Mouse (Mus musculus) kidney, embryonic 14.5 days (tissue): ENCODE data around the gene Tmem255b. TPM values are rescaled to one million over a fixed set of nuclear protein-coding genes. Genes with fewer than 3 reads are reported as not detected.

Experiments used
- ATAC-seq: fragments of 200-750 bp; cut with Nextera tagmentation; 2 replicates; pipeline ENCODE4 v1.8.0; 2017; ENCODE audit warnings: moderate number of reproducible peaks, mild to moderate bottlenecking, moderate TSS enrichment, moderate library complexity; ENCODE audit not compliant: low FRiP score, low TSS enrichment
- H3K27ac ChIP-seq: fragments of 300-500 bp; sonication (generic); 2 replicates; pipeline ENCODE4 v1.5.1; 2014; ENCODE audit warnings: low read depth, mild to moderate bottlenecking, low read length, moderate library complexity, mixed read lengths
- H3K27me3 ChIP-seq: fragments of 300-500 bp; sonication (generic); 2 replicates; pipeline ENCODE4 v1.6.1; 2014; ENCODE audit warnings: mild to moderate bottlenecking, low read length; ENCODE audit not compliant: control insufficient read depth, insufficient read depth
- H3K36me3 ChIP-seq: fragments of 300-500 bp; sonication (generic); 2 replicates; pipeline ENCODE4 v1.6.1; 2014; ENCODE audit warnings: low read length, mixed read lengths; ENCODE audit not compliant: control insufficient read depth, insufficient read depth
- H3K4me1 ChIP-seq: fragments of 300-500 bp; sonication (generic); 2 replicates; pipeline ENCODE4 v1.6.1; 2014; ENCODE audit warnings: low read length, mixed read lengths; ENCODE audit not compliant: control insufficient read depth, insufficient read depth
- H3K4me2 ChIP-seq: fragments of 300-500 bp; sonication (generic); replicated peaks from 2 replicates; pipeline ENCODE4 v1.6.1; 2014; ENCODE audit warnings: low read depth, mild to moderate bottlenecking, low read length
- H3K4me3 ChIP-seq: fragments of 300-500 bp; sonication (generic); 2 replicates; pipeline ENCODE4 v1.5.1; 2014; ENCODE audit warnings: mild to moderate bottlenecking, low read length
- H3K9ac ChIP-seq: fragments of 300-500 bp; sonication (generic); 2 replicates; pipeline ENCODE4 v1.6.1; 2014; ENCODE audit warnings: low read depth, mild to moderate bottlenecking, low read length, moderate library complexity
- H3K9me3 ChIP-seq: fragments of 300-500 bp; sonication (generic); 2 replicates; pipeline ENCODE4 v1.6.1; 2016; ENCODE audit warnings: low read length; ENCODE audit not compliant: control insufficient read depth
- WGBS: fragments of 180-500 bp; shearing (Covaris S2); extraction: QIAGEN DNeasy Blood & Tissue Kit; methylation state at CpG from one replicate; pipeline ENCODE4 v1.1.7; 2014; 5-methylcytosine and 5-hydroxymethylcytosine counted together
- polyA plus RNA-seq: library from polyadenylated mRNA; unstranded; fragments of >200 nt; fragmentation: Nextera tagmentation; extraction: Ambion mirVana; gene quantifications from 2 replicates; pipeline ENCODE4 v1.2.1, GENCODE M21; 2014

Tmem255b gene
- polyA plus RNA-seq, 1 experiment from 2014 or later = 0.57 TPM

DNA sequence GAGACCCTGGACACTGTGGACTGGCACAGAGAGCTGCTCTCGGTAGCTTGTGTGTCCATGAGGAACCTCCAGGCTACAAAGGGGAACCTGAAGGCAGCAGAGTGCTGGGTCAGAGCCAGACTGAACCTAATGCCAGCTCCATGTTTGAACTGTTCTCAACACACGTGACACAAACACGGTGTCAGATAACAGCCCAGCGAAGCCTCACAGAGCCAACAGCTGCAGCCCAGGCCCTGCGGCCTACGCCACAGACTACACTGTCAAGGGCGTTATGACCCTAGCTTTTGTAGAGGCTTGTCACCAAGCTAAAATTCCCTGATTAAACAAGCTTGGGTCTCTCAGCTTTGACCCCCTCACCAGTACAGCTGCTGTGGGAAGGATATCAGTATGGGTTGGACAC is 37.3 kb downstream of the Tmem255b start:
- no peaks in the 10 kb centered on the region for H3K9me3 ChIP-seq
- no peak overlapping the region for H3K4me2 ChIP-seq
- no peak overlapping the region for H3K9ac ChIP-seq
- no peak overlapping the region for H3K27ac ChIP-seq
- no peak overlapping the region for H3K4me3 ChIP-seq
- H3K4me1 ChIP-seq = no peaks in the 10 kb centered on the region
- 54% methylated on average over 7 of the region's 7 CpGs for WGBS
- no peaks in the 10 kb centered on the region; the same call in 1 of the 2 replicates for H3K36me3 ChIP-seq
- H3K27me3 ChIP-seq = no peaks in the 10 kb centered on the region
- ATAC-seq = peak; percentile 69

- H3K27ac ChIP-seq = no peak overlapping the region
- no peak overlapping the region for H3K4me2 ChIP-seq
- no peaks in the 10 kb centered on the region for H3K9me3 ChIP-seq
- no peak for ATAC-seq
- H3K36me3 ChIP-seq = no peaks in the 10 kb centered on the region; the same call in 1 of the 2 replicates
- H3K4me3 ChIP-seq = no peak overlapping the region
- no peak overlapping the region for H3K9ac ChIP-seq
- no peaks in the 10 kb centered on the region for H3K4me1 ChIP-seq
- WGBS = 63% methylated on average over 9 of the region's 9 CpGs
- no peaks in the 10 kb centered on the region for H3K27me3 ChIP-seq
Measured at GRCm38 (mm10) chr8:13475892-13476291, 40.9 kb downstream of the Tmem255b start.

DNA sequence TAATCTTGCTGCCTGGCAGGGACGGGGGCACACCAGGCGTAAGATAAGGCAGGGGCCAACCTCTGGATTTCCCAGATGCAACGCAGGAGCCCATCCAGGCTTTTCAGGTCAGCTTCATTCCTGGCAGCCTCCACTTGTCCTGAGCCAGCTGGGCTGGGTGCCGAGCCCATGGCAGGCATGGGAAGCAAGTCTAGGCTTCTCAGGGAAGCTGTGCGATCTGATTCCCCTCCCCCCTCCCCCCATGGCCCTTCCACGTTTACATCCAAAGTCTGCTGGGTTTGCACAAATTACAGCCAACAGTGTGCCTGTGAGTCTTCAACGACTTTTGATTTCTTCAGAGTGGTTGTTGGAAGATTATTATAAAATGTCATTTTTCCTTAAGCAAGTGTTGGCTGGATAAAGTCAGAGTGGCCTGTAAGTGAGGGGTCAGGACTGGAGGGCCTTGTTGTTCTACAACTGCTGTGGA is 46.1 kb downstream of the Tmem255b start:
- Histone ChIP-seq H3K9ac (no peak overlapping the region), H3K4me1 (no peaks in the 10 kb centered on the region), H3K4me3 (no peak overlapping the region), H3K27ac (no peak overlapping the region), H3K4me2 (no peak overlapping the region), H3K36me3 (no peaks in the 10 kb centered on the region; the same call in 1 of the 2 replicates), H3K9me3 (no peaks in the 10 kb centered on the region), H3K27me3 (no peaks in the 10 kb centered on the region)
- WGBS = 85% methylated on average over 7 of the region's 7 CpGs
- no peak for ATAC-seq

DNA sequence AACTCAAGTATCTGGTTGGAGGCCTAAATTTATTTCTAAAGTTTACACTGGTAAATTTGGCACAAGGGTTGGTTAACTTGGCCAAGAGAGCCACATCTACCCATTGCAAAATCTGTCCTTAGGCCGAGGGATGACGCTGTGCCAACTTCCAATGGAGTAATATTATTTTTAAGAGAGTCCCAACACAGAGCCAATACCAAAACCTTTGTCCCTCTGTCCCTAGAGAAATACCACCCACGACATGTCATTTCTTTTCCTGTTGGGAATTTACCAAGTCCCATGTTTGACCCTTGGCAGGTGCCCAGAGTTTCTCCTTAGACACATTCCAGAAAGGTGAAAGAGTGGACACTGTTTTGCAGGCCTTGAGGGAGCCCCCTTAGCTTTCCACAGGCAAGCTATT is 46.6 kb downstream of the Tmem255b start:
- no peaks in the 10 kb centered on the region; the same call in 1 of the 2 replicates for H3K36me3 ChIP-seq
- H3K9ac ChIP-seq = no peak overlapping the region
- H3K27me3 ChIP-seq = no peaks in the 10 kb centered on the region
- H3K4me3 ChIP-seq = no peak overlapping the region
- no peak for ATAC-seq
- H3K4me2 ChIP-seq = no peak overlapping the region
- H3K27ac ChIP-seq = no peak overlapping the region
- H3K4me1 ChIP-seq = no peaks in the 10 kb centered on the region
- H3K9me3 ChIP-seq = no peaks in the 10 kb centered on the region
- WGBS = 90% methylated on average over 3 of the region's 3 CpGs

DNA sequence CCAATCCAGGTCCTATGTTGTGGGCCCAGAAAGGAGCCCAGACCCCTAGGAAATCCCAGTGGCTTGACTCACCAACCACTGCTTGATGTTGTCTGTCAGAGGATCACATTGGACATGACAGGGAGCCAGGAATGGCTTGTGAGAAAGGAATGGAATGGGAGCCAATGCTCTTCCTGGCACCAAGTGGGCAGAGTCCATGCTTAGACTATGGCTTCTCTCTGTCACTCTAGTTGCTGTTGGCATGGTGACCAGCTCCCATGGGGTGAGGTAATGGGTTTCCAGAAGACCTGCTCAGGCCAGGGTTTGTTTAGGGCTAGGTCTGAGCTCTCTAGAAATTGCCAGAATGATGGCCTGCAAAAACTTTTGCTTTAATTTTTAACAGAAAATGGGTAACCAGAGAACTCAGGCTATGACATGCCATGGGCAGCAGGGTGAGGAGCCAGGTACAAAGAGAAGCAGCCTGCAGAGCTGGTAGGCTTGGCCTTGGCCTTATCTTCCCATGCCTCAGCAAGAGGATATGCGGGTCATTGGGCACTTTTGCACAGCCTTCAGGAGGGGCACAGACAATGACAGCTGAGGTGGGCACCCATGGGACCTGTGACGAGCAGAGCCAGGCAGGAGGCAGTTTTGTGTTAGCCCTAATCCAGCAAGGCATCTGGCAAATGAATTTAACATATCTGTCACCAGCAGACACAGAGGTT is 47.3 kb downstream of the Tmem255b start:
- no peaks in the 10 kb centered on the region for H3K36me3 ChIP-seq
- 81% methylated on average over 2 of the region's 2 CpGs for WGBS
- no peak overlapping the region for H3K4me2 ChIP-seq
- no peaks in the 10 kb centered on the region for H3K9me3 ChIP-seq
- H3K27me3 ChIP-seq = no peaks in the 10 kb centered on the region
- H3K9ac ChIP-seq = no peak overlapping the region
- no peak overlapping the region for H3K27ac ChIP-seq
- H3K4me3 ChIP-seq = no peak overlapping the region
- ATAC-seq = no peak
- no peaks in the 10 kb centered on the region for H3K4me1 ChIP-seq

DNA sequence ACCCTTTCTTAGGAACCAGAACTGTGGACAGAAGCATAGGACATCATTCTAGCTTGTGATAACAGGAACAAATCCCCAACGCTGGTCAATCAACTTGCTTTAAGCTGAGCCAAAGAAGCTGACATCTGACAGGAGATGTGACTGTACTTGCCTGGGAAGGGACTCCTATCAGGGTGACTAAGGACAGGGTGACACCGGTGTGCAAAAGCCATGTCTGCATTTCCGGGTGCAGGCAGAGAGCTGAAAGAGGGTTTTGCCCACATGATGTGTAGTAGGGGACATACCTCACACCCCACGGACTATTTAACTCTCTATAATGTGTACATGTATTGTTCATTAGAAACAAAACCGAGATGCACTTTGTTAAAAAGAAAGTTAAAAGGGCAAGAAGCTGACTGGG is 48.2 kb downstream of the Tmem255b start:
- Histone ChIP-seq H3K4me1 (no peaks in the 10 kb centered on the region), H3K4me3 (no peak overlapping the region), H3K9ac (no peak overlapping the region), H3K4me2 (no peak overlapping the region), H3K27ac (no peak overlapping the region), H3K27me3 (no peaks in the 10 kb centered on the region), H3K9me3 (no peaks in the 10 kb centered on the region), H3K36me3 (no peaks in the 10 kb centered on the region)
- 83% methylated on average over 5 of the region's 5 CpGs for WGBS
- ATAC-seq = no peak

- Histone ChIP-seq H3K27me3 (peaks cover 19% of the 10 kb centered on the region), H3K4me2 (no peak overlapping the region), H3K4me1 (peaks cover 8% of the 10 kb centered on the region), H3K9ac (no peak overlapping the region), H3K36me3 (no peaks in the 10 kb centered on the region), H3K27ac (no peak overlapping the region), H3K4me3 (no peak overlapping the region), H3K9me3 (no peaks in the 10 kb centered on the region)
- ATAC-seq = no peak
- 77% methylated on average over 3 of the region's 3 CpGs for WGBS
Measured at GRCm38 (mm10) chr8:13489351-13489750, 54.4 kb downstream of the Tmem255b start.

DNA sequence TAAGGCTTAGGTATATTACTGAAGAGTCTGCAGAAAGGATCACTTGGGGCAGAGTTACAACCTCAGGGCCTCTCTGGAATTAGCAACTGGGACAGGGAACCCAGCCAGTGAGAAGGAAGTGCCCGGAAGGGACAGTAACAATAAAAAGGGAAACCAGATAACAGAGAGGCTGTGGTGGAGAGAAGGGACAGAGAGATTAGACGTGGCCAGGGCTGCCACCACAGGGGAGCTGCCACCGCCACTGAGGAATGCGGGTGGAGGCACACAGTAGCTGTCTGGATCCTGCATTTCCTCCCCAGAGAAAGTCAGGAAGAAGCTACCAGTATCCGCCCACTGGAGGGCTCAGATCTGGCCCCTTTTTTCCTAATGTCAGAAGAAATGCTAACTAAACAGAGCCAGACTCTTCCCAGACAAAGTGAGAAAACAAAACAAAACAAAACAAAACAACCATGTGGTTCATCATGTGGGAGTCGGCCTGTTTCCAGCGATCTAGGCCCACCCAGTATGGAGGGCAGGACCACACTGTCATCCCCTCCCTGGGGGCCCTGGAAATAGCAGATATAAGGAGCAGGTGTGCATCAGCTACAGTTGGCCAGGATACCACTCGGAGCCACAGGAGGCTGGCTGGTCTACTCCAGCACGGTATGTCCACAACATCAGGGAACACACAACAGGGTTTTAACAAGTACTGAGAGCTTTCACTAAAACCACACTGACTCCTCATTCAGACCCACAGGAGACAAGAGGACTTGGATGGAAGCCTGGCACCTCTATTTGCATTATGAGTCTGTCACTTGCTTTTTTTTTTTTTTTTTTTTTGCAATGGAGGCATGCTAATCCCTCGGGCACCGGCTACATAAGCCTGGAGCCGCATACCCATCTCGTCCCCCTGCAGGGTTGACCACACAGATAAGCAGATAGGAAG is 55.3 kb downstream of the Tmem255b start:
- peaks cover 8% of the 10 kb centered on the region for H3K4me1 ChIP-seq
- WGBS = 46% methylated on average over 13 of the region's 13 CpGs
- peaks cover 27% of the 10 kb centered on the region for H3K27me3 ChIP-seq
- ATAC-seq = no peak
- no peak overlapping the region for H3K27ac ChIP-seq
- H3K9me3 ChIP-seq = no peaks in the 10 kb centered on the region
- no peak overlapping the region for H3K4me2 ChIP-seq
- no peak overlapping the region for H3K4me3 ChIP-seq
- H3K9ac ChIP-seq = no peak overlapping the region
- no peaks in the 10 kb centered on the region for H3K36me3 ChIP-seq

DNA sequence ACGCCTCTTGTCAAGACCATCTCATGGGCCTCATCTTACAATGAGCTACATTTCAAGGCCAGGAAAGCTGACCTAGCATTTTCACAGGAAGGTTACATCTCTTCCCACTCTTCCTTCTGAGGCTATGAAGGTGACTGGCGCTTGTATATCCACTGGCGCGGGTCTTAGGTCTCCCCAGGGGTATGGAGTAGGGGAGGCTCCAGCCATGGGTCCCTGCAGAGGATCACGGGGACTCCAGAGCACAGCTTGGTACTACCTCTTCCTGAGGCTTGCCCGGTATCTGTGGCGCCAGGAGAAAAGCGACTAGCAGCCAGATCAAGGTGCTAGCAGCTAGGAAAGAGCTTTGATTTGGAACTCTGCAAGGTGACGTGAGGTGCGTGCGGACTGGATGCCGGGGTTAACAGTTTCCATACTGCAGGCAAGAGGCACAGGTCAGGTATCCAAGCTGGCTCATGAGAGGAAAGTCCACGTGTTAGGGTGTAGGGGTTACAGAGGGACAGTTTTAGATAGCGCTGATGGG is 56.6 kb downstream of the Tmem255b start:
- H3K4me1 ChIP-seq = peaks cover 8% of the 10 kb centered on the region
- 88% methylated on average over 14 of the region's 14 CpGs for WGBS
- no peaks in the 10 kb centered on the region for H3K36me3 ChIP-seq
- no peak for ATAC-seq
- H3K4me2 ChIP-seq = no peak overlapping the region
- H3K4me3 ChIP-seq = no peak overlapping the region
- H3K9me3 ChIP-seq = no peaks in the 10 kb centered on the region
- peaks cover 32% of the 10 kb centered on the region for H3K27me3 ChIP-seq
- no peak overlapping the region for H3K27ac ChIP-seq
- H3K9ac ChIP-seq = no peak overlapping the region
